Mouse (Mus musculus) erythroblast, embryonic 14.5 days (primary cell): ENCODE results near the gene Mrps33.

Experiments
- GATA1 ChIP-seq: IDR thresholded peaks from 2 replicates; pipeline ENCODE4 v1.6.1; 2012; ENCODE audit warnings: low read length, inconsistent platforms, mixed read lengths
- TAL1 ChIP-seq: IDR thresholded peaks from 3 replicates; pipeline ENCODE4 v1.6.1; 2012; ENCODE audit warnings: low read length, inconsistent platforms, mixed read lengths

- TF ChIP-seq GATA1 (no peak), TAL1 (no peak)
Measured at GRCm38 (mm10) chr6:39807050-39807560, 3.7 kb downstream of the Mrps33 start.
